Mouse (Mus musculus) CH12.LX (cell line): ENCODE data around the gene Arl8b. TPM values are rescaled to one million over a fixed set of nuclear protein-coding genes. Genes with fewer than 3 reads are reported as not detected.

Source experiments
- DNase-seq: peaks from one replicate; pipeline ENCODE4 v3.0.0-alpha.2; 2013; ENCODE audit errors: extremely low read depth
- H3K27ac ChIP-seq: 2 replicates; pipeline ENCODE4 v1.5.1; 2012; ENCODE audit warnings: low read depth, mild to moderate bottlenecking, control low read depth, moderate library complexity; ENCODE audit not compliant: insufficient read depth
- H3K27me3 ChIP-seq: replicated peaks from 2 replicates; pipeline ENCODE3; 2012; ENCODE audit warnings: inconsistent platforms
- H3K36me3 ChIP-seq, 2 experiments: replicated peaks in 1 of 2; 2 replicates each; pipeline versions ENCODE3 to v1.6.1; 2012; ENCODE audit warnings: inconsistent platforms in 1 of 2, low read length in 1 of 2, mild to moderate bottlenecking in 1 of 2, mixed read lengths in 1 of 2, moderate library complexity in 1 of 2; ENCODE audit not compliant: control insufficient read depth in 1 of 2, insufficient read depth in 1 of 2
- H3K4me1 ChIP-seq, 2 experiments: 2 replicates each; pipeline ENCODE4 v1.6.1; 2012; ENCODE audit warnings: inconsistent platforms in 1 of 2, moderate library complexity in 1 of 2; ENCODE audit not compliant: insufficient read depth in 2 of 2, control insufficient read depth in 1 of 2
- H3K4me2 ChIP-seq: 2 replicates; pipeline ENCODE4 v1.6.1; 2012; ENCODE audit warnings: low read depth, mild to moderate bottlenecking, control low read depth; ENCODE audit not compliant: poor library complexity, insufficient read depth, severe bottlenecking
- H3K4me3 ChIP-seq, 3 experiments: fragments of 150-350 bp in 1 of 3; sonication (generic) in 1 of 3; replicated peaks in 1 of 3; 2 replicates each; pipeline versions ENCODE3 to v1.5.1; 2011 to 2012; ENCODE audit warnings: low read depth in 2 of 3, low read length in 2 of 3, mild to moderate bottlenecking in 2 of 3, moderate library complexity in 2 of 3, control low read depth in 1 of 3, improper control_type of control experiment in 1 of 3, inconsistent platforms in 1 of 3, mixed read lengths in 1 of 3; ENCODE audit not compliant: poor library complexity in 1 of 3
- H3K79me2 ChIP-seq: replicated peaks from 2 replicates; pipeline ENCODE4 v1.6.1; 2012; ENCODE audit warnings: mild to moderate bottlenecking, moderate library complexity; ENCODE audit not compliant: control insufficient read depth, poor library complexity, insufficient read depth, severe bottlenecking; ENCODE audit errors: extremely low read depth
- H3K9ac ChIP-seq: 2 replicates; pipeline ENCODE4 v1.6.1; 2012; ENCODE audit warnings: low read depth, mild to moderate bottlenecking, control low read depth, moderate library complexity; ENCODE audit not compliant: insufficient read depth
- H3K9me3 ChIP-seq: replicated peaks from 2 replicates; pipeline ENCODE3; 2012; ENCODE audit warnings: low read length, inconsistent platforms, mixed read lengths
- CHD1 ChIP-seq: IDR thresholded peaks from 2 replicates; pipeline ENCODE4 v1.6.1; 2012; ENCODE audit warnings: low read depth, low read length, improper control_type of control experiment, inconsistent platforms
- CTCF ChIP-seq, 2 experiments: IDR thresholded peaks in 1 of 2; conservative IDR thresholded peaks in 1 of 2; 2 replicates each; pipeline ENCODE4 v1.5.1; 2011 to 2012; ENCODE audit warnings: low read depth in 2 of 2, low read length in 2 of 2, improper control_type of control experiment in 1 of 2, inconsistent platforms in 1 of 2, mild to moderate bottlenecking in 1 of 2, moderate library complexity in 1 of 2
- EP300 ChIP-seq: IDR thresholded peaks from 2 replicates; pipeline ENCODE4 v1.6.1; 2011; ENCODE audit warnings: low read length, improper control_type of control experiment
- GABPA ChIP-seq: IDR thresholded peaks from 2 replicates; pipeline ENCODE4 v1.6.1; 2012; ENCODE audit warnings: low read depth, low read length, improper control_type of control experiment, inconsistent platforms; ENCODE audit not compliant: insufficient replicate concordance
- JUN ChIP-seq: IDR thresholded peaks from 2 replicates; pipeline ENCODE4 v1.6.1; 2011; ENCODE audit warnings: low read depth, mild to moderate bottlenecking, low read length, improper control_type of control experiment, moderate library complexity; ENCODE audit not compliant: insufficient read depth
- MAZ ChIP-seq: IDR thresholded peaks from 2 replicates; pipeline ENCODE4 v1.6.1; 2012; ENCODE audit warnings: low read depth, mild to moderate bottlenecking, inconsistent platforms, low read length, improper control_type of control experiment, moderate library complexity
- MXI1 ChIP-seq: IDR thresholded peaks from 2 replicates; pipeline ENCODE4 v1.6.1; 2011; ENCODE audit warnings: mild to moderate bottlenecking, low read depth, low read length, improper control_type of control experiment
- NRF1 ChIP-seq: IDR thresholded peaks from 2 replicates; pipeline ENCODE4 v1.6.1; 2014; ENCODE audit warnings: low read depth, mild to moderate bottlenecking, inconsistent platforms, low read length, improper control_type of control experiment, moderate library complexity
- RAD21 ChIP-seq: IDR thresholded peaks from 2 replicates; pipeline ENCODE4 v1.6.1; 2011; ENCODE audit warnings: low read depth, mild to moderate bottlenecking, low read length, improper control_type of control experiment, moderate library complexity
- RCOR1 ChIP-seq: conservative IDR thresholded peaks from 2 replicates; pipeline ENCODE4 v1.6.1; 2012; ENCODE audit warnings: low read depth, mild to moderate bottlenecking, inconsistent platforms, low read length, improper control_type of control experiment
- SMC3 ChIP-seq: IDR thresholded peaks from 2 replicates; pipeline ENCODE4 v1.6.1; 2011; ENCODE audit warnings: low read depth, low read length, improper control_type of control experiment
- TBP ChIP-seq: conservative IDR thresholded peaks from 2 replicates; pipeline ENCODE4 v1.6.1; 2011; ENCODE audit warnings: low read depth, low read length, improper control_type of control experiment
- TCF12 ChIP-seq: IDR thresholded peaks from 2 replicates; pipeline ENCODE4 v1.6.1; 2014; ENCODE audit warnings: low read depth, mild to moderate bottlenecking, inconsistent platforms, low read length, improper control_type of control experiment
- UBTF ChIP-seq: IDR thresholded peaks from 2 replicates; pipeline ENCODE4 v1.6.1; 2012; ENCODE audit warnings: low read depth, mild to moderate bottlenecking, inconsistent platforms, low read length, improper control_type of control experiment, moderate library complexity
- USF1 ChIP-seq: IDR thresholded peaks from 2 replicates; pipeline ENCODE4 v1.6.1; 2014; ENCODE audit warnings: low read depth, mild to moderate bottlenecking, inconsistent platforms, low read length, improper control_type of control experiment
- USF2 ChIP-seq: conservative IDR thresholded peaks from 2 replicates; pipeline ENCODE4 v1.6.1; 2011; ENCODE audit warnings: low read depth, low read length, improper control_type of control experiment
- ZKSCAN1 ChIP-seq: IDR thresholded peaks from 2 replicates; pipeline ENCODE4 v1.6.1; 2012; ENCODE audit warnings: low read depth, inconsistent platforms, low read length, improper control_type of control experiment, borderline replicate concordance
- ZMIZ1 ChIP-seq: IDR thresholded peaks from 2 replicates; pipeline ENCODE4 v1.6.1; 2012; ENCODE audit warnings: low read depth, mild to moderate bottlenecking, inconsistent platforms, low read length, improper control_type of control experiment
- ZNF384 ChIP-seq: IDR thresholded peaks from 2 replicates; pipeline ENCODE4 v1.6.1; 2012; ENCODE audit warnings: low read depth, low read length, improper control_type of control experiment, inconsistent platforms
- dilution Hi-C: fragments of 300-500 bp; cut with MboI; formaldehyde crosslinking; loops from 2 replicates; pipeline ENCODE4 v1.14.3; 2020; ENCODE audit warnings: low sequenced_read_pairs; ENCODE audit not compliant: extremely low pct_unique_long_range_greater_than_20kb, extremely low pct_ligation_motif_present
- in situ Hi-C: fragments of 300-500 bp; cut with MboI; formaldehyde crosslinking; loops from 3 replicates; pipeline ENCODE4 v1.14.3; 2019; ENCODE audit warnings: low sequenced_read_pairs, low pct_ligation_motif_present, low pct_unique_long_range_greater_than_20kb, mixed read lengths
- polyA plus RNA-seq: library from polyadenylated mRNA; unstranded; fragments of >175 nt; gene quantifications from 2 replicates; pipeline ENCODE4 v1.2.1, GENCODE M21; 2012; ENCODE audit warnings: low read depth; ENCODE audit not compliant: insufficient read length
- total RNA-seq, 2 experiments: library from RNA; depleted of rRNA; stranded (reverse); fragments of 300-350 nt in 1 of 2; fragments of >200 nt in 1 of 2; gene quantifications; 2 replicates each; pipeline ENCODE4 v1.2.3; 2012 to 2014

The Arl8b gene
- total and polyA plus RNA-seq, 3 experiments = 47.8 to 170 (median 141) TPM

- H3K27ac ChIP-seq = no peak overlapping the region
- H3K9me3 ChIP-seq = no peaks in the 10 kb centered on the region
- no peak for DNase-seq
- peaks cover 0 to 22% of the 10 kb centered on the region in 2 experiments; a peak in 3 of 4 replicates for H3K4me1 ChIP-seq
- peak overlapping the region; percentile 73; the same call in 1 of the 2 replicates for H3K4me2 ChIP-seq
- no peaks in the 10 kb centered on the region for H3K36me3 ChIP-seq
- TF ChIP-seq SMC3 (no peak), ZKSCAN1 (no peak), UBTF (no peak), CHD1 (no peak), USF2 (no peak), MAZ (no peak)
- TF ChIP-seq, all 38 proteins: peak for 0
- no peaks in the 10 kb centered on the region for H3K79me2 ChIP-seq
- dilution Hi-C loops = no loop called here
- in situ Hi-C loops = no loop called here
- H3K9ac ChIP-seq = no peak overlapping the region
- no peaks in the 10 kb centered on the region for H3K27me3 ChIP-seq
- no peak overlapping the region for H3K4me3 ChIP-seq
These were observed 23.2 kb upstream of the Arl8b start for GRCm38 (mm10) chr6:108759698-108760039.

GRCm38 (mm10) chr6:108770880-108771279 is 12.0 kb upstream of the Arl8b start:
- Histone ChIP-seq H3K4me3 (no peak overlapping the region), H3K9me3 (no peaks in the 10 kb centered on the region), H3K27me3 (no peaks in the 10 kb centered on the region), H3K4me2 (no peak overlapping the region), H3K36me3 (no peaks in the 10 kb centered on the region), H3K9ac (no peak overlapping the region), H3K79me2 (no peaks in the 10 kb centered on the region), H3K27ac (no peak overlapping the region), H3K4me1 (peaks cover 0 to 4% of the 10 kb centered on the region in 2 experiments; a peak in 1 of 4 replicates)
- TF ChIP-seq MXI1 (no peak), NRF1 (no peak), TCF12 (no peak), GABPA (no peak), JUN (no peak), CTCF (conservative IDR thresholded peaks at IDR 0.05 in 1 of 2, IDR thresholded peaks at IDR 0.05 in 1 of 2; ENCODE audit: low read depth in 2 of 2, low read length in 2 of 2) (peak in 1 of 2 experiments; percentile 52; a peak in 2 of 4 replicates), USF1 (no peak), EP300 (no peak), ZKSCAN1 (no peak), RCOR1 (no peak), ZNF384 (no peak), RAD21 (peak; percentile 62), TBP (0 out of 2 replicates have a peak, but pooled peaks have one; percentile 46), ZMIZ1 (no peak)
- DNase-seq = no peak
- dilution Hi-C loops (no loop called here), in situ Hi-C loops (no loop called here)
